Mouse (Mus musculus) T-cell, adult 66 days (primary cell): ENCODE data around the gene Odr4. TPM values are rescaled to one million over a fixed set of nuclear protein-coding genes. Genes with fewer than 3 reads are reported as not detected.

Experiments
- total RNA-seq, 2 experiments: library from RNA; stranded (reverse); gene quantifications; 3 replicates in 1 of 2; 4 replicates in 1 of 2; pipeline ENCODE4 v1.2.4; 2023

Odr4 gene
- 10 to 100 TPM; 24.4 to 26.8 TPM for total RNA-seq

DNA sequence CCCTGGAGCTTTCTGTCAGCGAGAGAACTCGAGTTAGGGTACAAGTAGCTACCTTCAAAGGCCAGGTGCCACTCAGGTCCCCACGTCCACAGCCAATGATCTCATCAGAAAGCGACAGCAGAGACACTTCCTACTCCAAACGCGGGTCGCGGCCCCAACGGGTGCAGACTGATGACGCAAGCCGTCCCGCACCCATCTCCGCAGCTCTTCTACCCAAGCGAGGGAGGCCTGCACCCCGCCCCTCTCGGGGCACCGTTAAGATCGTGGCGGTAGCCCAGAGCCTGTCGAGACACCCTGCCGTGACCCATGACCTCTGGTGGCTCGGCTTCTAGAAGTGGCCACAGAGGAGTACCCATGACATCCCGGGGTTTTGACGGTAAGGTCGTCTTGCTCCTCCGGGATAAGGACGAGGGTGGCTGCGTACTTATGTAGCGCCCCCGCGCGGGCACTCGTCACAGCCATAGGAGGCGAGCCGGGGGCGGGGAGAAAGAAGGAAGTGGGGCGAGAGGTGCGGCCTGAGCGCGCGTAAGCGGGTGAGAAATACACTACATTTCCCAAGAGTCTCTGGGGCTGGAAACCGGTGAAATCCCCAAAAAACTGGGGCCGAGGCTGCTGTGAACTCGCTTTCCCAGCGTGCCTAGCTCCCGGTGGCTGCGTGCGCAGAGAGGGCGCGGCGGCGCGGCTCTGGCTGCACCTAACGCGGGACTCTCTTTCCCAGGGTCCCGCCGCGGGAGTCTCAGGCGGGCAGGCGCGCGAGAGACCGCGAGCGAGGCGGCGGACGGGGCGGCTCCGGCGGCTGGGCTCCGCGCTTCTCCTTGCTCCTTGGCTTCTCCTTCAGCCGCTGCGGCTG is at the start of gene Odr4, which contains the start of gene Tpr:
TSS of gene Odr4 (minus strand) at position 443 of the 850 bp plus-strand sequence.
TSS of gene Tpr (plus strand) at position 201 of the 850 bp plus-strand sequence.

DNA sequence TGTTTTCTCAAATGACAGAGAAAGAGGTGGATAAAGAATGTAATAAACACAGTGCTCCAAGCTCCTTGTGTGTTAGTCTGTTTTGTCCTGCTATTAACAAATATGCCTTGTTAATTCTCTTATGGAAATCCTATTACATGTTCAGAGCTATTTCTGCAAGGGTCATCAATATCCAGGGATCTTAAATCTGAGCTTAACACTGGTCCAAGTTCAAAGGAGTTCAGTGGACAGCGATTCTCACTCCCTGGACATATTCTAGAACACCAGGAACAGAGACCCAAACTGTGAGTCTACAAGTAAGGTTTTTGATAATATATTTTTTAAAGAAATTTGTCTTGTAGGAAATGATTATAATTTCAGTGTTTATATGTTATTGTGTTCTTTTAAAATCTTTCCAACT is 73.7 kb downstream of the Odr4 start, which contains the start of gene Pdc:
TSS of gene Pdc (plus strand) at position 213 of the 400 bp plus-strand sequence.

Other genes starting within 250 kb of the Odr4 start
- gene Pdc, start 73.7 kb downstream of the Odr4 start, total RNA-seq = not detected
- 100 to 1,000 TPM; 327 to 342 TPM for gene Tpr, start 242 bp downstream of the Odr4 start, total RNA-seq
- 1 to 10 TPM in 1 of 2 experiments, under 1 TPM in 1; 0.96 to 2.5 TPM for gene Prg4, start 73.1 kb upstream of the Odr4 start, total RNA-seq